8 mouse cellular contexts compared by ENCODE assay signal in the genomic region with DNA sequence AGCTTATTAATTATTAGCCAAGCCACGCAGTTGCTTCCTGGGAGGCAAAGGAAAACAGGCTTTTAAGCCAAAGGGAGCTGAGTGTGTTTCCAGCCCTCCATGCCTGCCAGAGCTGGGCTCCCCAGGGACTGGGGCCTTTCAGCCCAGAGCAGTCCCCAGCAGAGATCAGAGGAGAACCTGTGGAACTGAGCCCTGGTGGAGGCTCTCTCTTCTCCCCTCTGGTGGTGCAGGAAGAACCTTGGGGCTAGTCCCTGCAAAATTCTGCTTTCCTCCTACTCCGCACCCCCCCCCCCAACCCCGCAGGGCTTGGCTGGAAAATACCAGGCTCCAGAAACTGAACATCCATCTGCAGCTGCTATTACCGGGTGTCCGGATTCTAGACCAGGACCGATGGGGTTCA. TPM values are rescaled to one million over a fixed set of nuclear protein-coding genes. Genes with fewer than 3 reads are reported as not detected.
DNase-seq lines count a peak whose midpoint lies in the region; ATAC-seq and TF ChIP-seq lines count a peak whose summit lies in the region.

No protein-coding gene starts in this region.

- ATAC-seq in lung, embryonic 15.5 days (ENCODE audit: borderline replicate concordance, extremely low read depth, low FRiP score, low TSS enrichment): peak; percentile 21; the same call in 1 of the 2 replicates
- peak; percentile 20; the same call in 1 of the 2 replicates for ATAC-seq in forebrain, embryonic 15.5 days (replicated peaks)
- ATAC-seq in kidney, embryonic 14.5 days (ENCODE audit: low FRiP score, low TSS enrichment): peak; percentile 59; the same call in 1 of the 2 replicates
- ATAC-seq in midbrain, postnatal 0 days (ENCODE audit: low FRiP score): peak; percentile 60; the same call in 1 of the 2 replicates

- H3K4me1 ChIP-seq in lung, embryonic 15.5 days: peaks cover 14% of the 10 kb centered on the region
- H3K4me1 ChIP-seq in forebrain, embryonic 15.5 days: peaks cover 31% of the 10 kb centered on the region
- H3K4me1 ChIP-seq in kidney, embryonic 14.5 days (ENCODE audit: control insufficient read depth, insufficient read depth, low read length): peaks cover 6% of the 10 kb centered on the region; the same call in 1 of the 2 replicates
- no peaks in the 10 kb centered on the region for H3K4me1 ChIP-seq in midbrain, postnatal 0 days (ENCODE audit: insufficient read depth, low read length)

- no peaks in the 10 kb centered on the region for H3K9me3 ChIP-seq in lung, embryonic 15.5 days
- H3K9me3 ChIP-seq in forebrain, embryonic 15.5 days: no peaks in the 10 kb centered on the region
- H3K9me3 ChIP-seq in kidney, embryonic 14.5 days (ENCODE audit: control insufficient read depth, low read length): no peaks in the 10 kb centered on the region
- no peaks in the 10 kb centered on the region for H3K9me3 ChIP-seq in midbrain, postnatal 0 days (ENCODE audit: low read length)

- peak overlapping the region; percentile 77; the same call in 1 of the 2 replicates for H3K4me2 ChIP-seq in lung, embryonic 15.5 days
- peak overlapping the region; percentile 95 for H3K4me2 ChIP-seq in forebrain, embryonic 15.5 days (replicated peaks)
- peak overlapping the region; percentile 86 for H3K4me2 ChIP-seq in kidney, embryonic 14.5 days (replicated peaks; ENCODE audit: low read depth, low read length)
- peak overlapping the region; percentile 78 for H3K4me2 ChIP-seq in midbrain, postnatal 0 days (ENCODE audit: low read depth, low read length, poor library complexity, severe bottlenecking)

- no peak overlapping the region for H3K9ac ChIP-seq in lung, embryonic 15.5 days
- peak overlapping the region; percentile 64 for H3K9ac ChIP-seq in forebrain, embryonic 15.5 days (replicated peaks)
- no peak overlapping the region for H3K9ac ChIP-seq in kidney, embryonic 14.5 days (ENCODE audit: low read depth, low read length)
- peak overlapping the region; percentile 63 for H3K9ac ChIP-seq in midbrain, postnatal 0 days (replicated peaks; ENCODE audit: low read length, poor library complexity, severe bottlenecking)

- H3K27me3 ChIP-seq in lung, embryonic 15.5 days: peaks cover 49% of the 10 kb centered on the region
- H3K27me3 ChIP-seq in forebrain, embryonic 15.5 days: 0 out of 2 replicates have a peak, but pooled peaks cover 3% of the 10 kb centered on the region
- peaks cover 14% of the 10 kb centered on the region; the same call in 1 of the 2 replicates for H3K27me3 ChIP-seq in kidney, embryonic 14.5 days (ENCODE audit: control insufficient read depth, insufficient read depth, low read length)
- no peaks in the 10 kb centered on the region; the same call in 1 of the 2 replicates for H3K27me3 ChIP-seq in midbrain, postnatal 0 days (ENCODE audit: insufficient read depth, low read length)

- no peaks in the 10 kb centered on the region for H3K36me3 ChIP-seq in lung, embryonic 15.5 days
- H3K36me3 ChIP-seq in forebrain, embryonic 15.5 days: no peaks in the 10 kb centered on the region
- H3K36me3 ChIP-seq in kidney, embryonic 14.5 days (ENCODE audit: control insufficient read depth, insufficient read depth, low read length): no peaks in the 10 kb centered on the region
- no peaks in the 10 kb centered on the region for H3K36me3 ChIP-seq in midbrain, postnatal 0 days (ENCODE audit: insufficient read depth, low read length)

- 12% methylated on average over 6 of the region's 6 CpGs for WGBS in lung, embryonic 15.5 days
- WGBS in forebrain, embryonic 15.5 days: 4% methylated on average over 6 of the region's 6 CpGs
- WGBS in kidney, embryonic 14.5 days: 5% methylated on average over 6 of the region's 6 CpGs
- WGBS in midbrain, postnatal 0 days: 9% methylated on average over 6 of the region's 6 CpGs

- no peak for DNase-seq in lung, postnatal 25 days (ENCODE audit: low spot score)
- peak; percentile 50 for DNase-seq in midbrain, postnatal 0 days (ENCODE audit: low spot score)
- no peak for DNase-seq in natural killer cell, adult 2 months (ENCODE audit: low spot score in 2 of 2)
- DNase-seq in cerebellum, adult 9-11 months: no peak
- no peak for DNase-seq in layer of hippocampus, postnatal 25 days (ENCODE audit: extremely low spot score in 1 of 2, low spot score in 1 of 2)

- H3K4me3 ChIP-seq in lung, embryonic 15.5 days: peak overlapping the region; percentile 42
- H3K4me3 ChIP-seq in forebrain, embryonic 15.5 days: peak overlapping the region; percentile 56
- peak overlapping the region; percentile 40 for H3K4me3 ChIP-seq in kidney, embryonic 14.5 days (ENCODE audit: low read length)
- H3K4me3 ChIP-seq in midbrain, postnatal 0 days (ENCODE audit: low read depth, low read length): peak overlapping the region; percentile 61

- no peak overlapping the region for H3K27ac ChIP-seq in lung, embryonic 15.5 days
- H3K27ac ChIP-seq in forebrain, embryonic 15.5 days (replicated peaks): no peak overlapping the region
- H3K27ac ChIP-seq in kidney, embryonic 14.5 days (ENCODE audit: low read depth, low read length): no peak overlapping the region
- no peak overlapping the region for H3K27ac ChIP-seq in midbrain, postnatal 0 days (ENCODE audit: low read depth, low read length)

- TF ChIP-seq CTCF in midbrain, postnatal 0 days (IDR thresholded peaks at IDR 0.05): peak; percentile 41

RNA-seq across cellular contexts. Expression of gene St6galnac5, which starts 1.6 kb away (rescaled TPM):
- polyA plus RNA-seq in lung, embryonic 15.5 days (2015; fragmentation: Nextera tagmentation; extraction: Ambion mirVana): 0.55 and 0.61 TPM in 2 replicates
- polyA plus RNA-seq in forebrain, embryonic 15.5 days (2015; fragmentation: Nextera tagmentation; extraction: Ambion mirVana): 17.7 and 18.3 TPM in 2 replicates
- polyA plus RNA-seq in kidney, embryonic 14.5 days (2014; fragmentation: Nextera tagmentation; extraction: Ambion mirVana): 1.1 TPM in 2 replicates
- total RNA-seq in midbrain, postnatal 0 days (2014; rRNA removed): 14.9 and 19.6 TPM in 2 replicates
- 17.3 and 18.1 TPM in 2 replicates for polyA plus RNA-seq in midbrain, postnatal 0 days (2015; fragmentation: Nextera tagmentation; extraction: Ambion mirVana)
- 100 to 1,000 TPM; 116 to 147 TPM for total RNA-seq in layer of hippocampus, postnatal 25 days (2021)

Comparison
In these comparisons a context has a peak if more than half of its experiments do, and no peak if none do; other contexts are left out.
1. H3K9ac ChIP-seq: peak in forebrain, embryonic 15.5 days (single experiment) and midbrain, postnatal 0 days (single experiment); none in lung, embryonic 15.5 days (single experiment) and kidney, embryonic 14.5 days (single experiment).
2. Peak in every context shown above with its lines, with median percentiles within 50 percentile points of each other: ATAC-seq, H3K4me2 ChIP-seq and H3K4me3 ChIP-seq.